Mouse (Mus musculus) liver, postnatal 0 days (tissue): ENCODE results near the gene Mphosph8. TPM values are rescaled to one million over a fixed set of nuclear protein-coding genes. Genes with fewer than 3 reads are reported as not detected.
A peak's percentile ranks its signal among the peaks of the same experiment; 100 is the strongest.

Source experiments
- ATAC-seq: fragments of 200-750 bp; cut with Nextera tagmentation; 2 replicates; pipeline ENCODE4 v1.8.0; 2017; ENCODE audit warnings: mild to moderate bottlenecking, moderate library complexity
- DNase-seq: peaks from one replicate; pipeline ENCODE4 v3.0.0-alpha.2; 2016
- H3K27ac ChIP-seq: fragments of 300-500 bp; sonication (generic); 2 replicates; pipeline ENCODE4 v1.5.1; 2014; ENCODE audit warnings: antibody characterized with exemption, moderate library complexity, mild to moderate bottlenecking, low read depth
- H3K27me3 ChIP-seq: fragments of 300-500 bp; sonication (generic); 2 replicates; pipeline ENCODE4 v1.6.1; 2014; ENCODE audit warnings: low read length, control low read depth, mixed read lengths; ENCODE audit not compliant: insufficient read depth
- H3K36me3 ChIP-seq: fragments of 300-500 bp; sonication (generic); replicated peaks from 2 replicates; pipeline ENCODE4 v1.6.1; 2014; ENCODE audit warnings: mild to moderate bottlenecking, control low read depth, low read length, moderate library complexity, mixed read lengths; ENCODE audit not compliant: insufficient read depth
- H3K4me1 ChIP-seq: fragments of 300-500 bp; sonication (generic); 2 replicates; pipeline ENCODE4 v1.6.1; 2014; ENCODE audit warnings: antibody characterized with exemption, mild to moderate bottlenecking, control low read depth; ENCODE audit not compliant: insufficient read depth
- H3K4me2 ChIP-seq: fragments of 300-500 bp; sonication (generic); 2 replicates; pipeline ENCODE4 v1.6.1; 2014; ENCODE audit warnings: low read depth, mild to moderate bottlenecking, low read length, moderate library complexity, mixed read lengths
- H3K4me3 ChIP-seq: fragments of 300-500 bp; sonication (generic); 2 replicates; pipeline ENCODE4 v1.5.1; 2014; ENCODE audit warnings: low read depth, low read length
- H3K9ac ChIP-seq: fragments of 300-500 bp; sonication (generic); replicated peaks from 2 replicates; pipeline ENCODE4 v1.6.1; 2014; ENCODE audit warnings: mild to moderate bottlenecking, moderate library complexity
- H3K9me3 ChIP-seq: fragments of 300-500 bp; sonication (generic); 2 replicates; pipeline ENCODE4 v1.6.1; 2016; ENCODE audit warnings: mild to moderate bottlenecking, control low read depth, low read length, mixed read lengths
- CTCF ChIP-seq: sonication (generic); IDR thresholded peaks from 2 replicates; pipeline ENCODE4 v1.5.1; 2016; ENCODE audit warnings: antibody characterized with exemption, low read depth
- EP300 ChIP-seq: IDR thresholded peaks from 2 replicates; pipeline ENCODE4 v1.6.1; 2016; ENCODE audit warnings: antibody characterized with exemption, low read depth, mild to moderate bottlenecking
- WGBS: fragments of 180-500 bp; shearing (Covaris S2); extraction: QIAGEN DNeasy Blood & Tissue Kit; methylation state at CpG from one replicate; pipeline ENCODE4 v1.1.7; 2014; ENCODE audit not compliant: insufficient replicate concordance; 5-methylcytosine and 5-hydroxymethylcytosine counted together
- polyA plus RNA-seq: library from polyadenylated mRNA; unstranded; fragments of >200 nt; fragmentation: Nextera tagmentation; extraction: Ambion mirVana; gene quantifications from 2 replicates; pipeline ENCODE4 v1.2.1, GENCODE M21; 2015

Gene Mphosph8
- polyA plus RNA-seq, 1 experiment from 2014 or later = 9.0 TPM

DNA sequence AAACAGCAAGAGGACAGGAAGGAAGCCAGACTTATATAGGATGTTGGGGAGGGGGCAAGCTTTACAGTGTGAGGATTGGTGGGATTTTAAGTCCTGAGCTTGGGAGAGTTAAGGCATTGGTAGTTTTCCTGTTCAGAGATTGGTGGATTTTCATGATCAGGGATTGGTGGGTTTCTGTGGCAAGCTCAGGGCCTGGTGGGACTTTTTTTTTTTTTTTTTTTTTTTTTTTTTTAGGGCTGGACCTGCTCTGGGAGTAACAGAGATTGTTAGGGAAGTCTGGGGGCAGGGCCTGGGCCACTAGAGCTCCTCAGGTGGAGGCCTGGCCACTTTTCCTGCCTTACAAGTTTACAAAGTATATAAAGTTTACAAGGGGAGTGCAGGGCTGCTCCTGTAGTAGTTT lies 18.6 kb upstream of the Mphosph8 start:
- no peaks in the 10 kb centered on the region for H3K4me1 ChIP-seq
- H3K9me3 ChIP-seq = no peaks in the 10 kb centered on the region
- TF ChIP-seq CTCF (no peak), EP300 (no peak)
- no peak overlapping the region for H3K4me3 ChIP-seq
- peaks cover 20% of the 10 kb centered on the region for H3K36me3 ChIP-seq
- H3K4me2 ChIP-seq = no peak overlapping the region
- ATAC-seq (no peak), DNase-seq (no peak)
- no peak overlapping the region for H3K9ac ChIP-seq
- no peak overlapping the region for H3K27ac ChIP-seq
- H3K27me3 ChIP-seq = no peaks in the 10 kb centered on the region

DNA sequence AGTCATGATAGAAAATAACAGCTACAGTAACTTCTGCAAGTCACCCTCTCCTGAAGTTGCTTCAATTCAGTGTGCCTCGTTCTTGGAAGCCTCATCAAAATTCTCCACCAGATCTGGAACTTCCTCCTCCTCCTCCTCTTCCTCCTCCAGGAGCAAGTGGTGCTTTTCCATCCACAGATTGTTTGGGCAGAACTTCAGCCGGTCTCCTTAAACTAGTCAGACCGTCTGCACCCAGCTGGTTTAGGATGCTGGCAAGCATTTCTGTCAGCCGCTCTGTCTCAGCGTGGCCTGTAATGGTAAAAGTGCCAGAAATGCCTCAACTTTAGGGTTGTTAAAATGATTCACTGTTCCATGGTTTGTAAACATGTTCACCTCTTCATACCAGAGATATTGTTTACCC lies 2.4 kb upstream of the Mphosph8 start:
- Histone ChIP-seq H3K9ac (no peak overlapping the region), H3K27ac (no peak overlapping the region), H3K4me2 (no peak overlapping the region), H3K27me3 (no peaks in the 10 kb centered on the region), H3K9me3 (no peaks in the 10 kb centered on the region), H3K36me3 (no peaks in the 10 kb centered on the region), H3K4me1 (peaks cover 19% of the 10 kb centered on the region), H3K4me3 (no peak overlapping the region)
- TF ChIP-seq EP300 (no peak), CTCF (no peak)
- no peak for DNase-seq
- whole genome bisulfite sequencing = 69% methylated on average over 5 of the region's 5 CpGs
- ATAC-seq = no peak

DNA sequence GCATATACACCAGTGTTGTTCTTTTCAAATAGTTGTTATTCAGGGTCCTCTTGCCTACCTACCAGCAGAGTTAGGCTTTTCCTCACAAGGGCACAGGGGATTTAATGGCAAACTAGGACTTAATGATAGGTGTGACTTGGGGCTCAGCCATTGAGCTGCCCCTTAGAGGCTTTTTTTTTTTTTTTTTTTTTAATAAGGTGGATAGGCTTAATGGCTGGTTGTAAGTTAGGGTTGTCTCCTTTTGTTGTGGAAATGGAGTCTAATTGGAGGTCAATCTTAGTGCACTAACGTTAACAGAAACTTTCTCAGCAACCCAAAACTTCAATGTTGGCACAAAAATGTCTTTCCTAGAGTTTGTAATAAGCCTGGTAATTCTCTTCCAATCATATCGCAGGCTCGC lies 1.1 kb upstream of the Mphosph8 start:
- no peak for TF ChIP-seq CTCF
- no peak for TF ChIP-seq EP300
- DNase-seq (no peak), ATAC-seq (no peak)
- whole genome bisulfite sequencing = 84% methylated on average over 3 of the region's 3 CpGs
- Histone ChIP-seq H3K4me3 (peak overlapping the region; percentile 66; the same call in 1 of the 2 replicates), H3K4me1 (peaks cover 19% of the 10 kb centered on the region), H3K27ac (no peak overlapping the region), H3K4me2 (peak overlapping the region; percentile 79), H3K27me3 (no peaks in the 10 kb centered on the region), H3K9me3 (no peaks in the 10 kb centered on the region), H3K36me3 (no peaks in the 10 kb centered on the region), H3K9ac (no peak overlapping the region)

DNA sequence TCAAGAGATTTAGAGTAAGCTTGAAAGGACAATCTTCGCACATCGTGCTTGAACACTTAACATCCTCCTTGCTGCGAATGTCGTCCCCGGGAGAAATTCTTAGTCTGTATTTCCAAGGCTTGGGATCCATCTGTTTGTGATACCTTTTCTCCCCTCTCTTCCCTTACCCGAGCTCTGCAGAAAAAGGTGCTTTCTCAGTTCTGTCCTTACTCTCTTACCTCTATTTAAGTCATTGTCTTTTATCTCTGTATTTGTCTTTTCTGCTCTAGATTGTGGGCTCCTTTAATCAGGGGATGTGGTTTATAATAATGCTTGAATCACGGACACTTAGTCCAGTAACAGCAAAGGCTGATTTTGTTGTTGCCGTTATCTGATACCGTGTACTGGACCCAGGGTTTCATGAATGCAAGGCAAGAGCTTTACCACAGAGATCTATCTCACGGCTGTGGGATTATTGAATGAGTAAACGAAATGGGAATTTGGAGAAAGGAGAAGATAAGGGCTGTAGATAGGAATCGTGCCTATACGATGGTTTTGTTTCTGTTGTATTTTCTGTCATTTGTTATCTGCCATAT lies 1.1 kb downstream of the Mphosph8 start:
- DNase-seq (no peak), ATAC-seq (no peak)
- no peaks in the 10 kb centered on the region for H3K9me3 ChIP-seq
- H3K4me1 ChIP-seq = peaks cover 19% of the 10 kb centered on the region
- peak overlapping the region; percentile 75; the same call in 1 of the 2 replicates for H3K27ac ChIP-seq
- peak overlapping the region; percentile 68 for H3K9ac ChIP-seq
- peak overlapping the region; percentile 66 for H3K4me3 ChIP-seq
- H3K4me2 ChIP-seq = peak overlapping the region; percentile 94
- H3K36me3 ChIP-seq = peaks cover 12% of the 10 kb centered on the region
- WGBS = 4% methylated on average over 13 of the region's 13 CpGs
- no peaks in the 10 kb centered on the region for H3K27me3 ChIP-seq
- TF ChIP-seq CTCF = no peak
- TF ChIP-seq EP300 = no peak

DNA sequence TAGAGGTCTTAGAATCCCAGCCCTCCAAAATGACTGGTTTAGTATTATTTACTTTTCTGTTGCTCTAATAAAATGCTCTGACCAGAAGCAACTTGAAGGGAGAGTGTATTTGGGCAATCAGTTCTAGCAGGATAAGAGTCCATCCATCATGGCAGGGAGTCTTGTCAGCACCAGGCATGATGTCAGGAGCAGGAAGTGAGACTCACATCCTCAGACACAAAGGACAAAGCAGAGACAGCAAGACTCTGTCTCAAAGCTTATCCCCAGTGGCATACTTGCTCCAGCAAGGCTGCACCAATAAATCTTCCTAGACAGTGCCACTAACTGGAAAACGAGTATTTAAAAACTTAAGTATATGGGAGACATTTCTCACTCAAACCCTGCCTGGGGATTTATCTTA lies 17.4 kb downstream of the Mphosph8 start:
- 56% methylated on average over 1 of the region's 1 CpGs for WGBS
- Histone ChIP-seq H3K4me2 (no peak overlapping the region), H3K4me3 (no peak overlapping the region), H3K36me3 (peaks cover 60% of the 10 kb centered on the region), H3K27me3 (no peaks in the 10 kb centered on the region), H3K27ac (no peak overlapping the region), H3K4me1 (no peaks in the 10 kb centered on the region), H3K9ac (no peak overlapping the region), H3K9me3 (no peaks in the 10 kb centered on the region)
- ATAC-seq (no peak), DNase-seq (no peak)
- TF ChIP-seq CTCF (no peak), EP300 (no peak)

DNA sequence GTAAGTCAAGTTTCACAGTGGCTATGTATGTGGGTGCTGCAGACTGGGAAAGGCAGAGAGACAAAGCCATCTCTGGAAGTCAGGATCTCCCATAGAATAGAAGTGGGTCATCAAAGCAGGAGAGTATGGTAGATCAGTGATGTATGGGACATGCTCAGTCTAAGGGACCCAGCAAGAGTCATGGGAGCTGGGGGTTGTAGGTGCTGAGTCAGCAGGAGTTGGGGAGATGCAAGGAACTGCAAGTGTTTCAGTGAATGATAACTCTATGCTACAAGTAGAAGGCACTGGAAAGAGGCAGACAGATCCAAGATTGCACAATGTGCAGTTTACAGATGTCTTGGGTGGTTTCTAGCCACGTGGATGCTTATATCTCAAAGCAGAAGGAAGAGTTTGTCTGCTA lies 21.1 kb downstream of the Mphosph8 start:
- DNase-seq (no peak), ATAC-seq (no peak)
- no peak overlapping the region for H3K4me3 ChIP-seq
- H3K4me1 ChIP-seq = no peaks in the 10 kb centered on the region
- H3K27me3 ChIP-seq = no peaks in the 10 kb centered on the region
- WGBS = 59% methylated on average over 1 of the region's 1 CpGs
- TF ChIP-seq CTCF (no peak), EP300 (no peak)
- no peak overlapping the region for H3K4me2 ChIP-seq
- peaks cover 73% of the 10 kb centered on the region for H3K36me3 ChIP-seq
- H3K9me3 ChIP-seq = no peaks in the 10 kb centered on the region
- no peak overlapping the region for H3K27ac ChIP-seq
- no peak overlapping the region for H3K9ac ChIP-seq

DNA sequence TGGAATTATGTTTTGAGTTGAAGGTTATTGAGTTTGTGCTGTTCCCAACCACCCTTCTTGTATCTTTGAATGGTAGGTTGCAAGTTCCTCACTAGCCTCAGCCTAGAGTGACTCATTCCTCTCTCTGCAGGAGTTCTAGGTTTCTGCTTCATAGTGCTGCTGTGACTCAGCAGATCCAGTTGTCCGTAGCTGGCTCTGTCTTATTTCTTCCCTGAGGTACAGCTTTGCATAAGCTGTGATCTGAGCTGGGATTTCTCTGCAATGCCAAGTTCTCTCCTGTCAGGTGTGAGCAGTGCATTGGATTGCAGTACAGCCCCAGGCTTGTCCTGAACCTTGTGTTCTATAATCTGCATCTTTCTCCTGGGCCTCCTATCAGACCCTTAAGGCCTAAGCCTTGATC lies 21.7 kb downstream of the Mphosph8 start:
- Histone ChIP-seq H3K4me3 (no peak overlapping the region), H3K9ac (no peak overlapping the region), H3K36me3 (peaks cover 78% of the 10 kb centered on the region), H3K27ac (no peak overlapping the region), H3K4me2 (no peak overlapping the region), H3K9me3 (no peaks in the 10 kb centered on the region), H3K27me3 (no peaks in the 10 kb centered on the region), H3K4me1 (no peaks in the 10 kb centered on the region)
- DNase-seq (no peak), ATAC-seq (no peak; the same call in 1 of the 2 replicates)
- WGBS = 66% methylated on average over 1 of the region's 1 CpGs
- no peak for TF ChIP-seq CTCF
- TF ChIP-seq EP300 = no peak
